Mouse (Mus musculus): ENCODE measurements around the gene Zfp536. TPM values are rescaled to one million over a fixed set of nuclear protein-coding genes. Genes with fewer than 3 reads are reported as not detected.

The Zfp536 gene
- polyA plus RNA-seq, 1 experiment, result not detected

DNA sequence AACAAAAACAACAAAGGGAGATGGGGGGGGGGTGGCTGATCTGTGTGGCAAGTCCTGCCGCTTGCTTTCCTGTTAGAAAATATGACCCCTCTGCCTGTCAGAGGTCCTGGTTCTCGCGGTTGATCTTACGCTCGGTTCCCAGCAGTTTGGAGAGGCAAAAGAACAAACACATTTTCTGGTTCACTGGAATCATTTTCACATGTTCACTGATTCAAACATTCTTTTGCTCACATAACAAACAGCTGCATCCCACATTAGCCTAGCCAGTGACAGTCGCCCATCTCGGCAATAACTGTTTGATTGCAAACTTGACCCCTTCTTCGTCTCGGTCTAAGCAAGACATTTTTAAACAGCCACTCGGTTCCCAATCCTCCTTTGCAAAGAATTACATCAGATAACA, 208.8 kb downstream of the Zfp536 start:
- no peaks in the 10 kb centered on the region for H3K27me3 ChIP-seq (ENCODE audit: control insufficient read depth, insufficient read depth, insufficient read length)

GRCm38 (mm10) chr7:37563831-37564400, 209.5 kb downstream of the Zfp536 start:
- H3ac ChIP-seq (ENCODE audit: control insufficient read depth, insufficient read length, low read depth), result no peak overlapping the region
- H3K4me3 ChIP-seq (ENCODE audit: insufficient read depth, poor library complexity, severe bottlenecking), result no peak overlapping the region
- TF ChIP-seq MYOG (IDR thresholded peaks at IDR 0.05; ENCODE audit: control insufficient read depth, extremely low read depth, insufficient read length) (no peak), CTCF (IDR thresholded peaks at IDR 0.05; ENCODE audit: control insufficient read depth, insufficient read depth, insufficient read length) (no peak), MAX (IDR thresholded peaks at IDR 0.05) (no peak), FOSL1 (IDR thresholded peaks at IDR 0.05; ENCODE audit: insufficient read depth, low read length, poor library complexity, severe bottlenecking) (no peak), USF1 (IDR thresholded peaks at IDR 0.05; ENCODE audit: low read depth) (no peak), CEBPB (IDR thresholded peaks at IDR 0.05; ENCODE audit: low read depth) (no peak), MYOD1 (IDR thresholded peaks at IDR 0.05; ENCODE audit: control insufficient read depth, insufficient read length, low read depth) (no peak)
- no peaks in the 10 kb centered on the region for H3K79me2 ChIP-seq (ENCODE audit: control insufficient read depth, insufficient read depth)
- H3K36me3 ChIP-seq (ENCODE audit: control insufficient read depth, insufficient read depth), result no peaks in the 10 kb centered on the region
- no peaks in the 10 kb centered on the region for H3K79me3 ChIP-seq (ENCODE audit: low read depth)
- no peaks in the 10 kb centered on the region for H3K27me3 ChIP-seq (ENCODE audit: control insufficient read depth, insufficient read depth, insufficient read length)

More for the DNA sequence above, 208.8 kb downstream of the Zfp536 start:
- Histone ChIP-seq H3K79me3 (ENCODE audit: low read depth) (no peaks in the 10 kb centered on the region), H3K4me3 (ENCODE audit: insufficient read depth, poor library complexity, severe bottlenecking) (no peak overlapping the region), H3K36me3 (ENCODE audit: control insufficient read depth, insufficient read depth) (no peaks in the 10 kb centered on the region), H3ac (ENCODE audit: control insufficient read depth, insufficient read length, low read depth) (no peak overlapping the region), H3K79me2 (ENCODE audit: control insufficient read depth, insufficient read depth) (no peaks in the 10 kb centered on the region)
- TF ChIP-seq FOSL1 (IDR thresholded peaks at IDR 0.05; ENCODE audit: insufficient read depth, low read length, poor library complexity, severe bottlenecking) (no peak), MYOG (IDR thresholded peaks at IDR 0.05; ENCODE audit: control insufficient read depth, extremely low read depth, insufficient read length) (no peak), CEBPB (IDR thresholded peaks at IDR 0.05; ENCODE audit: low read depth) (no peak), MAX (IDR thresholded peaks at IDR 0.05) (no peak), CTCF (IDR thresholded peaks at IDR 0.05; ENCODE audit: control insufficient read depth, insufficient read depth, insufficient read length) (no peak), USF1 (IDR thresholded peaks at IDR 0.05; ENCODE audit: low read depth) (no peak), MYOD1 (IDR thresholded peaks at IDR 0.05; ENCODE audit: control insufficient read depth, insufficient read length, low read depth) (no peak)

- no peak for TF ChIP-seq MAX (IDR thresholded peaks at IDR 0.05)
- TF ChIP-seq CTCF (IDR thresholded peaks at IDR 0.05; ENCODE audit: control insufficient read depth, insufficient read depth, insufficient read length), result no peak
- no peak for TF ChIP-seq MYOG (IDR thresholded peaks at IDR 0.05; ENCODE audit: control insufficient read depth, extremely low read depth, insufficient read length)
- Histone ChIP-seq H3ac (ENCODE audit: control insufficient read depth, insufficient read length, low read depth) (no peak overlapping the region), H3K27me3 (ENCODE audit: control insufficient read depth, insufficient read depth, insufficient read length) (no peaks in the 10 kb centered on the region), H3K79me3 (ENCODE audit: low read depth) (no peaks in the 10 kb centered on the region), H3K4me3 (ENCODE audit: insufficient read depth, poor library complexity, severe bottlenecking) (no peak overlapping the region), H3K79me2 (ENCODE audit: control insufficient read depth, insufficient read depth) (no peaks in the 10 kb centered on the region), H3K36me3 (ENCODE audit: control insufficient read depth, insufficient read depth) (no peaks in the 10 kb centered on the region)
Measured at GRCm38 (mm10) chr7:37563171-37563574, 210.3 kb downstream of the Zfp536 start.

DNA sequence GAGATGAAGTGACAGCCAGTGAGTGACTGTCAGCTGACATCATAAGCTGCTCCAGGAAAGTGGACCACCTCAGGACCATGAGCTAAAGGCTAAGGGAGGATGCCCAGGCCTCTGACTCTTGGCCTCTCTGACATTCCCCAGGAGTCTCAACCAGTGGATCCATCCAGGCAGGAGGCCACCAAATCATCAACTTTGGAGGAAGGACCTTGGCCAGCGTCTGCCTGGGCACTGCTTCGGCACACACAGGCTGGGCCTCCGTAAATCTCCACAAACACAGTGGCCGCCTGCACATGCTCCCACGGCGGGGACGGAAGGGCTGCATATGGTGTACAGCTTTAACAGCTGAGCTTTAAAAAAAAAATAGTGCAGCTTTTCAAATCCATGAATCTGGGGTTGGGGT, 210.9 kb downstream of the Zfp536 start:
- TF ChIP-seq MYOG (IDR thresholded peaks at IDR 0.05; ENCODE audit: control insufficient read depth, extremely low read depth, insufficient read length) (no peak), CEBPB (IDR thresholded peaks at IDR 0.05; ENCODE audit: low read depth) (no peak), FOSL1 (IDR thresholded peaks at IDR 0.05; ENCODE audit: insufficient read depth, low read length, poor library complexity, severe bottlenecking) (no peak), CTCF (IDR thresholded peaks at IDR 0.05; ENCODE audit: control insufficient read depth, insufficient read depth, insufficient read length) (no peak), MYOD1 (IDR thresholded peaks at IDR 0.05; ENCODE audit: control insufficient read depth, insufficient read length, low read depth) (no peak), USF1 (IDR thresholded peaks at IDR 0.05; ENCODE audit: low read depth) (no peak)
- no peak overlapping the region for H3ac ChIP-seq (ENCODE audit: control insufficient read depth, insufficient read length, low read depth)
- H3K79me2 ChIP-seq (ENCODE audit: control insufficient read depth, insufficient read depth), result no peaks in the 10 kb centered on the region
- no peaks in the 10 kb centered on the region for H3K27me3 ChIP-seq (ENCODE audit: control insufficient read depth, insufficient read depth, insufficient read length)
- H3K36me3 ChIP-seq (ENCODE audit: control insufficient read depth, insufficient read depth), result no peaks in the 10 kb centered on the region
- H3K4me3 ChIP-seq (ENCODE audit: insufficient read depth, poor library complexity, severe bottlenecking), result no peak overlapping the region
- no peaks in the 10 kb centered on the region for H3K79me3 ChIP-seq (ENCODE audit: low read depth)

- TF ChIP-seq USF1 (IDR thresholded peaks at IDR 0.05; ENCODE audit: low read depth) (no peak), MYOG (IDR thresholded peaks at IDR 0.05; ENCODE audit: control insufficient read depth, extremely low read depth, insufficient read length) (no peak), CEBPB (IDR thresholded peaks at IDR 0.05; ENCODE audit: low read depth) (no peak), MAX (IDR thresholded peaks at IDR 0.05) (no peak), FOSL1 (IDR thresholded peaks at IDR 0.05; ENCODE audit: insufficient read depth, low read length, poor library complexity, severe bottlenecking) (no peak), MYOD1 (IDR thresholded peaks at IDR 0.05; ENCODE audit: control insufficient read depth, insufficient read length, low read depth) (no peak), CTCF (IDR thresholded peaks at IDR 0.05; ENCODE audit: control insufficient read depth, insufficient read depth, insufficient read length) (no peak)
- no peak overlapping the region for H3K4me3 ChIP-seq (ENCODE audit: insufficient read depth, poor library complexity, severe bottlenecking)
- H3K36me3 ChIP-seq (ENCODE audit: control insufficient read depth, insufficient read depth), result no peaks in the 10 kb centered on the region
- H3K79me2 ChIP-seq (ENCODE audit: control insufficient read depth, insufficient read depth), result no peaks in the 10 kb centered on the region
- H3K79me3 ChIP-seq (ENCODE audit: low read depth), result no peaks in the 10 kb centered on the region
- H3ac ChIP-seq (ENCODE audit: control insufficient read depth, insufficient read length, low read depth), result no peak overlapping the region
- no peaks in the 10 kb centered on the region for H3K27me3 ChIP-seq (ENCODE audit: control insufficient read depth, insufficient read depth, insufficient read length)
Measured at GRCm38 (mm10) chr7:37560581-37560980, 212.9 kb downstream of the Zfp536 start.

DNA sequence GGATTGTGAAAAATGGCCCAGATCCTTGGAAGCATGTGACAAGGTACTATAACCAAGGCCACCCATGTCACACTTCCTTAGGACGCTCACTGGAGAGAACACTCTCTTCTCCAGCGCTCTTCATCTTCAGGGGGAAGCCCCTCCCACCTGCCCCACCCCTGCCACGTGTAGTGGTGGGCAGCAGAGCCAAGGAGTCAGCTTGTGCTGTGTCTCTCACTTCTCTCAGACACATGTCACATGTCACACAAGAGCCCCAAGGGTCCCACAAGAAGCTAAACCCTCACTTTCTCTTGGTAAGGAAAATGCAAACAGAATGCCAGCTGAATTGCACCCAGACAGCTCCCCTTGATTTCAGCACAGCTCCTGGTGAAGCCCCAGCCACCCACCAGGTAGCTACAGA, 213.6 kb downstream of the Zfp536 start:
- Histone ChIP-seq H3K79me3 (ENCODE audit: low read depth) (no peaks in the 10 kb centered on the region), H3ac (ENCODE audit: control insufficient read depth, insufficient read length, low read depth) (no peak overlapping the region), H3K79me2 (ENCODE audit: control insufficient read depth, insufficient read depth) (no peaks in the 10 kb centered on the region), H3K36me3 (ENCODE audit: control insufficient read depth, insufficient read depth) (no peaks in the 10 kb centered on the region), H3K27me3 (ENCODE audit: control insufficient read depth, insufficient read depth, insufficient read length) (no peaks in the 10 kb centered on the region), H3K4me3 (ENCODE audit: insufficient read depth, poor library complexity, severe bottlenecking) (no peak overlapping the region)
- no peak for TF ChIP-seq FOSL1 (IDR thresholded peaks at IDR 0.05; ENCODE audit: insufficient read depth, low read length, poor library complexity, severe bottlenecking)
- no peak for TF ChIP-seq CTCF (IDR thresholded peaks at IDR 0.05; ENCODE audit: control insufficient read depth, insufficient read depth, insufficient read length)

All from C2C12 (cell line).